Mouse (Mus musculus) adrenal gland, postnatal 10 days (tissue): ENCODE data around the gene Tbc1d2. TPM values are rescaled to one million over a fixed set of nuclear protein-coding genes. Genes with fewer than 3 reads are reported as not detected.
"Not testable (repeated sequence)": the region's sequence is repeated elsewhere in the genome, so short reads cannot be mapped to it uniquely, and the experiment has no call there.

ENCODE experiments used
- DNase-seq: peaks from one replicate; pipeline ENCODE4 v3.0.0; 2021; ENCODE audit warnings: mixed read lengths
- total RNA-seq, 2 experiments: library from RNA; stranded (reverse); gene quantifications; 2 replicates each; pipeline ENCODE4 v1.2.3; 2021

Gene Tbc1d2
- total RNA-seq, 2 experiments from 2014 or later: 2.2 to 3.7 TPM

DNA sequence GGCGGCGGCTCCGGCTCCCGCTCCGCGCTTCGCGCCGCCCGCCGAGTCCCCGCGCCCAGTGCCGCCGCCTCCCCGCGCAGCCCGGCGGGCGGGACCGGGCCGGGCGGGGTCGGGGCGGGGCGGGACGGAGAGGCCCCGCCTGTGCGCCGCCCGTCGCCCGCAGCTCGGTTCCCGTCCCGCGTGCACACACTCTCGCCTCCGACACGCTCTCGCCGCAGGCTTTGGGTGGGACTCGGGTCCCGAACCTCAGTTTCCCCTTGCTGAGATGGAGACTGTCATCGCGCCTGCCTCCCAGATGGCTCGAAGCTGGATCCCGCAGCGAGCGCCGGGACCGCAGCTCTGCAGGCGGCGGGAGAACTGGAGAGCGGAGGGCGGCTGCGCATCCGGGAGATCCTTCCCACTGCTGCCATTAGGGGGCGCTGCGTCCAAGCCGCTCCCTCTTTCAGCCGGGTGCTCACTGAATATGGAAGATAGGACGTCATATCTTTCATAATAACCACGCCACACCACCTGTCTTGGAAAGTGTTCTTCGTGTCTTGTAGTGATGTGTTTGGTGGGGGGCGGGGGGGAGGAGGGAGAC, 48.1 kb downstream of the Tbc1d2 start, which contains the start of gene Coro2a:
Gene Coro2a (minus strand): TSS at position 359 of the 580 bp plus-strand sequence.
- peak; percentile 92 for DNase-seq

DNA sequence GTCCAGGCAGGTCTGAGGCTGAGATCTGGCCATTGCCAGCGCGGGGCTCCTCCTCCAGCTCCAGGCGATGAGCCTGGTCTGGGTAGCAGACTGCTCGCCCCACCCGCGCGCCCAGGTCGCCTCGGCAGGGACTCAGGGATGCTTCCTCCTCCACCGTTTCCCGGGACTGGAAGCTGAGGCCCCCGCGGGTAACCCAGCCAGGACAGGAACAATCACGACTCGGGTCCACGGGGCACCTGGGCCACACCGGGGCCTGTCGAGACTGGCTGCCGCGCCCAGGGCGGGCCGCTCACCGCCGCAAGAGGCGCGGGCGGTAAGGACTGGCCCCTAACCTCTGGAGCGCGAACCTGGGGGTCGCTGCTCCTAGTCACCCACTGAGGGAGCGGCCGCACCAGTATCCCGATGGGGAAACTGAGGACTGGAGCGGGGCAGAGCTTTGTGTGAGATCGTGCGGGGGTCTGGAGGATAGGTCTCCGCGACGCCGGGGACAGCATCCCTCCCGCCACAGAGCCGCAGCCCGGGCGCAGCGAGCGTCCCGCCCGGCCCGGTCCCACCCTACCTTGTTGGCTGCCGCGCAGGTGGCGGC, 48.7 kb downstream of the Tbc1d2 start:
- peak; percentile 49 for DNase-seq

DNA sequence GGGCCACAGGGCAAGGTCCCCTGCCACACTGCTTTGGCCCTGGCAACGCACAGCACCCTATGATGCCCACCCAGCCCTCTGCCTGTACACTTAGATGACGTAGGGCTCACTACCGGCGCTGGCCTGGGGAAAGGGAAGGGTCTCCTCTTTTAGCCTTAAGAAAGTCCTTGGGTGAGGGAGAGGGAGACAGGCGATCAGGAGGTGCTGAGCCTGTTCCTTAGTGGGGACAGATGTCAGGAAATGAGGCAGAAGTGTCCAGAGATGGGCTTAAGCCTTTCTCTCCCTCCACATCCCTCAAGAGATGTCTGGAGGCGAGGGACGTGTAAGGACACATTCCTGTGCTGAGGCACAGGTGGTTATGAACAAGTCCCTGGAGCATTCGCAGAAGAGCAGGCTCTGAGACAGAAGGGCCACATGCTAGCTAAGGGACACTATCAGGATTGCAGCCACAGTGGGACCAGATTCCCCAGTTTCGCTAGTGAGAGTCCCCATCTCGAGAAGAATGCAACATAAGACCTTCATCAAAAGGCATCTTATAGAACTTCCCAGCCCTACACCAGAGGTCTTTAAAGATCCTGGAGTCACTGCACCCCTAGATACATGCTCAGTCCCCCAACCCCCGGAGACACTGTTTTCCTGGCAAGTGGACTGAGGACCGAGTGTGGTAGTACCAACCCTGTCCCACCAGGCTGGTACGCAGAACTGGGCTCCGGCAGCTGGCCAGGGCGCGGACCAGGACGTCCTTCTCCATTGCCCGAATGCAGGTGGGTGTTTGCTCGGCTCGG, 49.3 kb downstream of the Tbc1d2 start:
- DNase-seq: peak; percentile 3

DNA sequence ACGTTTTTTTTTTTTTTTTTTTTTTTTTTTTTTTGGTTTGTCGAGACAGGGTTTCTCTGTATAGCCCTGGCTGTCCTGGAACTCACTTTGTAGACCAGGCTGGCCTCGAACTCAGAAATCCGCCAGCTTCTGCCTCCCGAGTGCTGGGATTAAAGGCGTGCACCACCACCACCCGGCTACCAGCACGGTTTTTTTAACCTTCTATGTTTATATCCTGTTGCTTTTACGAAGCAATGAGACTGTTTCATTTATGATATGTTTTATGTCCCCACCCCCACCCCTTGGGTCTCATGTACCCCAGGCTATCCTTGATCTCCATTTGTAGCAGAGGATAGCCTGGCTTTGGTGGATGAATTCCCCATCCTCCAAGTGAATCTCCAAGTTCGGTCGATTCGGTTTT, 50.4 kb downstream of the Tbc1d2 start:
- DNase-seq: not testable (repeated sequence)

DNA sequence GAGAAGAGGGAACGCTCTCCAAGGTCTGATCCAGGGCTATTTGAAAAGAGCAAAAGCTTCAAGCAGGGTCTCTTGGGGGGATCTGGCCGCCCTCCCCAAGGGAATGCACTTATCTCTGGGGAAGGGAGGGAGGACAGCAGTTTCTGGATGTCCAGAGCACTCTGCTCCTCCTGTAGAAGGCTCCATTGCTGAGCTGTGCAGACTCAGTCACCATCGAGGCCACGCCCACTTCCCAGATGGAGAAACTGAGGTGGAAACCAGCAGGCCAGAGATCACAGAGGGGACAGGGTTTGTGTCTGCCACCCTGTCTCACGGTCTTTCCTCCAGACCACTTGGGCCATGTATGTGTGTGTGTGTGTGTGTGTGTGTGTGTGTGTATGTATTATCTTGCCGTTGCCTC, 51.0 kb downstream of the Tbc1d2 start:
- DNase-seq: peak; percentile 2

DNA sequence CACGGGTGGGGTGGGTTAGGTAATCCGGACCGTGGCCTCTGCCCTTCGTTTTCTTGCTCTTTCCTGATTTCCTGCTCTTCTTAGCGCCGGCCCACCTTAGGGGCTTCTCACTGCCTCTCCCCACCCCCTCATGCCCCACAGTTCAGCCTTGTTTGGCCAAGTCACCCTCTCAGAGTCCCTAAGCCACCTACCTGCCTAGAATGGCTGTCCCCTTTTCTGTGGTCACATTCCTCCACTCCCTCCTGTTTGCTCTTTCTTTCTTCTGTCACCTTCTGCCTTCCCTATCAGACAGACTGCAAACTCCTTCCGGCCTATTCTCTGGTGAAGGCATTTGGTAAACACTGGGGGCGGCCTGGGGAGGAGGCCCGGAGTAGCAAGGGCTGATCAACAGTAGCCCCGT, 51.9 kb downstream of the Tbc1d2 start:
- peak; percentile 0 for DNase-seq

DNA sequence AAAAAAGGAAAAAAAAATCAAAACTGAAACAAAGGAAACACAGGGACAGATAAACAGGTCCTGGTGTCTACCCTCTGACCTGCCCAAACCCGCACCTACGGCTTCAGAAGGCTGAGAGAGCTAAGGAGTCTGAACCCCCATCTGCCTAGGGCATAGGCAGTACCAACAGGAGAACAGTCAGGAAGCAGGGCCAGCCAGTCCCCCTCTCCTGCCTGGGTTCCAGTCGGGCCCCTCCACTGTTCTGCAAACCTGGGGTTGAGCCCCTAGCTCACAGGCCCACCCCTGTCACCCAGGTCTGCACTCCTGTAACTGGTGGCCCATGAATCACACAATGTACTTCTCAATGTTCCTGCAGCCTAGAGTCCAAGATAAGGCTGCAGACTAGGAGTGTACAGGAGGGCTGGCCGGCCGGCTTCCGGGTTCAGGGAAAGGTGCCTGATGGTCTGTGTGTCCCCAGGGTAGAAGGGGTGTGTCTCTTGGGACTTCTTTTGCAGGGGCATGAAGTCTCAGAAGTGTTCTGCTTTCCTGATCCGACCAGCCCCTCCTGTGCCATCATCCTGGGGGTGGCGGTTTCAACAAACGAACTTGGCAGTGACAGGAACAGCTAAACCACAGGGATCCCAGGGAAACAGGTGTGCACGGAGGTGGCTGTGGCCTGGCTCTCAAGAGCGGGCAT, 52.6 kb downstream of the Tbc1d2 start:
- peak; percentile 7 for DNase-seq

DNA sequence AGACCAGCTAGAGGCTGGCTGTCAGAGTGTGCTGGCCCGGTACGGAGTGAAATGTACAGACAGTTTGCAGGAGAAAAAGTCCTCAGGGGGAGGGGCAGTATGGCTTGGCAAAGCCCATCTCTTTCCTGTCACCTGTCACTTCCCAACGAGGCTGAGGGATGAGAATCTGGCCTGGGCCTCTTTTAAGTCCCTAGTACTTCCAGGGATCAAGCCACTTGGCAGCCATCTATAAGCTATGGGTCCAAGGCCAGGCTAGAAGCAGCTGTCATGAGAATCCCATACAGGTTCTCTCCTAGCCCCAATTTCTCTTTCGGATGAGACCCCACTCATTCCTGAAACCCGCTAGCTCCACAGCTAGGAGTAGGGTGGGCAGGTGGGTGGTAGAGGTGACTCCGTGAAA, 53.6 kb downstream of the Tbc1d2 start:
- DNase-seq: no peak

DNA sequence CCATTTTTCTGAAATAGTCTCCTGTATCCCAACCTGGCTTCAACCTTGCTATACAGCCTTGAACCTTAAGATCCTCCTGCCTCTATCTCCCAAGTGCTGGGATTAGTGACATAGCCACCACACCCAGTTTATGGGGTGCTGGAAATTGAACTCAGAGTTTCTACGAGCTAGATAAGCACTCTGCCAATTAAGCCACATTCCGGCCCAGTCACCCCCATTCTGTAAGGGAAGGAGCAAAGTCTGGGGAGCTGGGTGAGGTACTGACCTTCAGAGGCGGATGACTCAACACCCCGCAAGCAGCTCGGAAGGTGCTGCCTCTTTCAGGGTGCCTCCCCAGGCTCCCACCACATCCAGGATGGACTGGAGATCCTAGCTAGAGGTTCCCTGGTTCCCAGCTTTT, 55.9 kb downstream of the Tbc1d2 start:
- no peak for DNase-seq

DNA sequence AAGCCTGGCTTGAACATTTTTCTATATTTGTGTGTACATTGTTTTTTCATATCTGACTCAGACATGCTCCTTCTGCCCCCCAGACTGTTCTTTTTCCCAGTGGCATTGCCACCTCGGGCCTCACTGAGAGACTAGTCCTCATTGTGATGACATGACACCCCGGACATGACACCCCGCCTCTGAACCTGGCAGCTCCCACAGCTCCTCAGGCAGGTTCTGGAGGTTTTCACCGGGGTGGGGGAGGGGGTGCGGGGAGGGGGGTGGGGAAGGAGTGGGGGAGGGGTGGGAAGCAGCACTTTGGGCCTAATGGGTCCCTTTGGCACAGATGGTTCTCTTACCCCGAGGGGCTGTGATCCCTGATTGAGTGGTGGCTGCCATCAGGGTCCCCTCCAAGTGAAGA, 56.5 kb downstream of the Tbc1d2 start:
- DNase-seq: no peak

DNA sequence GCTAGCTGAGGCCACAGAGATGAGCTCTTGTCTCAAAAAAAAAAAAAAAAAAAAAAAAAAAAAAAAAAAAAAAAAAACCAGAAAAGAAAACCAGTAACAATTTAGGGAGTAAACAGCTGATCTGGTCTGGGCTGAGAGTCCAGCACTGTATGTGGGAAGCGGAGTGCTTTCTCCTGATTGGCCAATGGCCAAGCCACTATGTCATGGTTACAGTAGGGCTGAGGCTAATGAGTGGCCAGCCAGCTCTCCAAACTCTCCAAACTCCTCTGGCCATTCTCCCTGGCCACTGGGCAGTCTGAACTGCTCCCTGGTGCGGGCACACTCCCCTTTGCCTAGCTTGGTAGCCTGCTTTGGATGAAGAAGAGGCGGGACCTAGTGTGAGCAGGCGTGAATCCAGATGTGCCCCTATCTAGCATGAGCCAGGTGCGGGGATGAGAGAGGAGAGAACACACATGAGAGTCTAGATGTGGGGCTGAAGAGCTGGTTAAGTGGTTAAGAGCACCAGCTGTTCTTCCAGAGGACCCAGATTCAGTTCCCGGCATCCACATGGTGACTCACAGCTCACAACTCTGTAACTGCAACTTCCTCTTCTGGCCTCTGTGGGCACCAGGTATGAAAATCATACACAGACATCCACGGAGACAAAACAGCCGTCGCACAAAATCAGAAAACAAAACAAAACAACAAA, 58.0 kb downstream of the Tbc1d2 start:
- DNase-seq: peak; percentile 59

DNA sequence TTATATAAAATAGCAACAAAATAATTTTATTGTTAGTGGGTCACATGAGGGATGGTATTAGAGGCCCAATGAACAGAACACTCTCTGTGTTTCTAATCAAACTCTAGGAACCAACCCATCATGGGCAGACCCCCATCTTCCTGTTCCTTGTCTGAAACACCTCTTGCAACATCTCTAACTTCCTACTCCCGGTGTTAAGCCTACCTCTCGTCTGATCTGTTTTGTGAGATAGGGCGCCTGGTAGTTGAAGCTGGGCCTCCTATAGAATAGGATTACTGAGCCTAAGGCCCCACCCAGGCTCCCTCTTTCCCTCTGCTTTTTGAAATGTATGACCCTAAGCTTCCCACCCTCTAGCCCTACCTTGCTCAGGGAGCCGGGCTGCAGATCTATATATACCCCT, 59.2 kb downstream of the Tbc1d2 start:
- DNase-seq: no peak

DNA sequence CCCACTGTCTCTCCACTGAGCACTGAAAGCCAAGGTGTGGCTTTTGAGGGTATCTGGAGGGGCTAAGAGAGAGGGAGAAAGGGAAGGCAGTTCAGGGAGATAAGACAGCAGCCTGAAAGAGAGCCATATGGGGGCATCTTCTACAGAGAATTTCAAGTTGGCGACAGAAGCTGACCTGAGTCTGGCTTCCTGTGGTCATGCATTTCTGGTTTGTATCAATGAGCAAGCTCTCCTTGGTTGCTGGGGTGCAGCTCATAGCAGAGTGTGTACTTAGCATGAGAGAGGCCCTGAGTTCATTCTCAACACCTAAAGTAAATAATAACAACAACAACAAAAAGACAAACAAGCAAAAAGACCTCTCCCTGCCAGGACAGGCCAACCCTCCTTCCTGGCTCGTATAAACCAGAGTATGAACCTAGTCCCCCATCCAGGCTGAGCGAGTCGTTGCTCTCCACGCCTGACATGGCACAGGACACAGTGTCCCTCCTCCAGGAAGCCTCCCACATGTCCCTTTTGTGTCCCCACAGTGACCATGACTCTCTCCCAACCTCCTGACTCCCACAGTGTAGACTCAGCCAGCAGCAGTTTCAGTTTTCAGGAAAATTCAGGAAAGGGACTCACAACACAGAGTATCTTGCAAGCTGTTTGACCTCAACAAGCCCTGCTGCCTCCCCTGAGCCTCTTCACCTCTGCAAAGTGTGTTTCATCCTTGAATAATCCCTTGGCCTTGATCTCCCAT, 59.9 kb downstream of the Tbc1d2 start:
- no peak for DNase-seq

DNA sequence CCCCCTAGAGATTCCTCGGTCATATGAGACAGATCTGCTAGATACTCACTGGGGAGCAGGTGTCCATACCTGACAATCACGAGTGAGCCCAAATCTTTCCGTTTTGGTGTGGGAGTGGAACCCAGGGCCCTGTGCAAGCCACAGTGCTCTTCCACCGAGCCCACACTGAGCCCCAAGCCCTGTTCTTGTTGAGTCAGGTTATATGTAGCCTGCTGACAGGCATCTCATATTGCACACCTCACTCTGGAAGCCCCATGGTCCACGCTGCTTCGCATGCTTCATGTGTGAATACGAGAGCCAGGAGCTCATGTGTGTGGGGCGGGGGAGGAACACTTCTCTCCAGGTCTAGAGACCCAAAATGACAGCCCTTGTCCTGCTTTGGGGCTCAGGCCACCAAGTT, 60.9 kb downstream of the Tbc1d2 start:
- no peak for DNase-seq

DNA sequence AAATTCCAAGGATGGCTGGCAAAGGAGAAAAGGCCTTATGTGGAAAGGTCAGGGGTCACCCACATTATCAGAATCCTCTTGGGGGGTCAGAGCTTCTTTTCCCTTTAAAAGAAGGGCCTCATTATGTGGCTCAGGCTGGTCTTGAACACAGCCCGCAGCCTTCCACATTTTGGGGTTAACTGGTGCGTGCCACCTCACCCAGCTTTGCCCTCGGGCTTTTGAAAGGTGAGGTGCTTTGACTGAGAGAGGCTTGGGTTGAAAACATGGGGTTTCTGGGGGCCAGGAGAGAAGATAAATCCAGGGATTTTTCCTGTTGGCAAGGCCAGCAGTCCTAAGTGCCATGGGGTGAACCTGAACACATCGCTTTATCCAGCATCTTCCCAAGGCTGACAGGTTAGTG, 63.5 kb downstream of the Tbc1d2 start:
- no peak for DNase-seq

DNA sequence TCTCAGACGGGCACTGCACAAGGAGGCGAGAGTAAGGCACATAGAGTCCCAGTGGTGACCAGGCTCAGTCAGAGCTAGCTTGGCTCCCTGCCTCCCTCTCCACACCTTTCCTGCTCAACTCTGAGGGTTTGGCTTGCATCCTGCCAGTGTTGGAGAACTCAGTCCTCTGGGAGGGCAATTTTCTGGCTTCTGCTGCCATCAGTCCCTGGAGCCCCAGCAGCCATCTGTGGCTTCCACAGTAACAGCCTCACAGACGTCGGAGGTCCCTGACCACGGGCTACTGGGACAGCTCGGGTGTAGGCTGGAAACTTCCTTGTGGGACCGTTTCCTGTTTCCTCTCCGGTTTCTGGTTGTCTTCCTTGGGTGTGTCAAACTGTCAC, 64.2 kb downstream of the Tbc1d2 start:
- peak; percentile 66 for DNase-seq

DNA sequence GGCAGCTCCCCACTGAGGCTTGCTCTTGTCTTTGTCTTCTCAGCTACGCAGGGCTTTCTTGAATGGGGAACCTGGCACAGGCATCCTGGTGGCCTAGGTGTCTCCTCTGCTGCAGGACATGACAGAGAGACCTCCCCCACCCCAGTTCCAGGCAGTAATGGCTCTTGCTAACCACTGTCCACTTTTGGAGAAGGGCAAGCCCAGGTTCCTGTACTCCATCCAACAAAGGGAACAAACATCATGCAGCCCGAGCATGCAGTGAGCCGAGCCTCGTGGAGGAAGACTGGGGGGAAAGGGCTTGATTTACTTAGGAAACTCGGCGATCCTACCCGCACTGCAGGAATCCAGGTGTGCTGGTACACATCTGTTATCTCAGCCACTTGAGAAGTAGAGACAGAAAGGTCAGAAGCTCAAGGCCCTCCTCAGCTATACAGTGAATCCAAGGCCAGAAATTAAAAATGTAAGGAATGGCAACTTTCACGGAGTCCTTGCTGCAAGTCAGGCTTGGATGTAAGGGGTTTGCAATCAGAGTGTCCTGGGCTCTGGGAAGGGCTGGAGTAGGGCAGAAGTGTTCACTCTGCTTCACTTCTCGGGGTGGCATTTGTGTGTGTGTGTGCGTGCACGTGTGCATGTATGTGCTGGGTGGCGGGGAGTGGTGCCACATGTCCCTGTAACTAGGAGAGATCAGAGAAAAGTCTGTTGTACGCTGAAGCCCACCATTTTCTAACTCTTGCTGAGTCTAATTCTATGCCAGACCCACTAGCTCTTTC, 64.8 kb downstream of the Tbc1d2 start:
- no peak for DNase-seq

DNA sequence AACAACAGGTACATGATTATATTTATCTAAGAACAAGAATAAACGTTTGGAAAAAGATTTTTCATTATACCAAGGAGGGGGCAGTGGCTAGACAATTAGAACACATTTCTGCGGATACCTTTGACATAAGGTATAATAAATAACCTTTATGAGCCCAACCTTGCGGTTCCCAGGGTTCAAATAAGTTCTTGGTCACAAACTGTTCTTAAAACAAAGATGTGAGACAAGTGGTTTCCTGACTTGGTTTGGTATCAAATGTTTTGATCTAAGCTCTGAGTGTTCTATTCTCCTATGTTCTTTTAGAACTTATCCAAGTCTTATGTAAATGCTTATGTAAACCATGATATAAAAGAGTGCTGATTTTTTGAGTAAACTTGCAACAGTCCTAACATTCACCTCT, 65.5 kb downstream of the Tbc1d2 start:
- DNase-seq: not testable (repeated sequence)

DNA sequence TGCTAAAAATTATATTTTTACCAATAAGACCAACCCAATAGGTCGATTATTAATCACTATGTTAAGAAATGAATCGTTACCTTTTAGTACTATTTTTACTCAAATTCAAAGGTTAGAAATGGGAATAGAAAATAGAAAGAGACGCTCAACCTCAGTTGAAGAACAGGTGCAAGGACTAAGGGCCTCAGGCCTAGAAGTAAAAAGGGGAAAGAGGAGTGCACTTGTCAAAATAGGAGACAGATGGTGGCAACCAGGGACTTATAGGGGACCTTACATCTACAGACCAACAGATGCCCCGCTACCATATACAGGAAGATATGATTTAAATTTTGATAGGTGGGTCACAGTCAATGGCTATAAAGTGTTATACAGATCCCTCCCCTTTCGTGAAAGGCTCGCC, 65.9 kb downstream of the Tbc1d2 start:
- DNase-seq: not testable (repeated sequence)

DNA sequence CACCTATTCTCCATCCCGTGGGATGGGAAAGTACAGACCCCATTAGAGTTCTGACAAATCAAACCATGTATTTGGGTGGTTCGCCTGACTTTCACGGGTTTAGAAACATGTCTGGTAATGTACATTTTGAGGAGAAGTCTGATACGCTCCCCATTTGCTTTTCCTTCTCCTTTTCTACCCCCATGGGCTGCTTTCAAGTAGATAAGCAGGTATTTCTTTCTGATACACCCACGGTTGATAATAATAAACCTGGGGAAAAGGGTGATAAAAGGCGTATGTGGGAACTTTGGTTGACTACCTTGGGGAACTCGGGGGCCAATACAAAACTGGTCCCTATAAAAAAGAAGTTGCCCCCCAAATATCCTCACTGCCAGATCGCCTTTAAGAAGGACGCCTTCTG, 68.0 kb downstream of the Tbc1d2 start:
- not testable (repeated sequence) for DNase-seq

DNA sequence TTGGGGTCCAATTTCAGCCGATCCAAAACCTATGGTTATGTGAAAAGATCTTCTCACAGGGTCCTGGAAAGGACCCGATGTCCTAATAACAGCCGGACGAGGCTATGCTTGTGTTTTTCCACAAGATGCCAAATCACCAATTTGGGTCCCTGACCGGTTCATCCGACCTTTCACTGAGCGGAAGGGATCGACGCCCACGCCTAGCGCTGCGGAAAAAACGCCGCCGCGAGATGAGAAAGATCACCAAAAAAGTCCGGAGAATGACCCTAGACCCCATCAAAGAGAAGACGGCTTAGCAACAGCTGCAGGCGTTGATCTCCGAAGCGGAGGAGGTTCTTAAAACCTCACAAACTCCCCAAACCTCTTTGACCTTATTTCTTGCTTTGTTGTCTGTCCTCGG, 68.4 kb downstream of the Tbc1d2 start:
- DNase-seq: not testable (repeated sequence)
